Mouse (Mus musculus): ENCODE measurements around the gene Susd1. TPM values are rescaled to one million over a fixed set of nuclear protein-coding genes. Genes with fewer than 3 reads are reported as not detected.

Susd1 gene
- total and polyA plus RNA-seq, 2 experiments from 2014 or later, result 1.6 to 7.9 TPM

GRCm38 (mm10) chr4:59421369-59421746 lies 17.1 kb downstream of the Susd1 start:
- no peaks in the 10 kb centered on the region for H3K36me3 ChIP-seq (ENCODE audit: insufficient read depth)
- WGBS, result 55% methylated on average over 5 of the region's 5 CpGs
- H3K27me3 ChIP-seq (ENCODE audit: insufficient read depth, low read length), result no peaks in the 10 kb centered on the region
- no peak overlapping the region for H3K4me2 ChIP-seq (ENCODE audit: low read depth)
- no peak overlapping the region for H3K9ac ChIP-seq
- no peaks in the 10 kb centered on the region for H3K4me1 ChIP-seq (ENCODE audit: insufficient read depth)
- no peak for DNase-seq
- ATAC-seq, result no peak
- no peak overlapping the region for H3K27ac ChIP-seq (ENCODE audit: low read depth, low read length)
- no peaks in the 10 kb centered on the region for H3K9me3 ChIP-seq (ENCODE audit: low read length)
- no peak for TF ChIP-seq CTCF (IDR thresholded peaks at IDR 0.05; ENCODE audit: low read depth)
- no peak overlapping the region for H3K4me3 ChIP-seq (ENCODE audit: low read depth, low read length)

DNA sequence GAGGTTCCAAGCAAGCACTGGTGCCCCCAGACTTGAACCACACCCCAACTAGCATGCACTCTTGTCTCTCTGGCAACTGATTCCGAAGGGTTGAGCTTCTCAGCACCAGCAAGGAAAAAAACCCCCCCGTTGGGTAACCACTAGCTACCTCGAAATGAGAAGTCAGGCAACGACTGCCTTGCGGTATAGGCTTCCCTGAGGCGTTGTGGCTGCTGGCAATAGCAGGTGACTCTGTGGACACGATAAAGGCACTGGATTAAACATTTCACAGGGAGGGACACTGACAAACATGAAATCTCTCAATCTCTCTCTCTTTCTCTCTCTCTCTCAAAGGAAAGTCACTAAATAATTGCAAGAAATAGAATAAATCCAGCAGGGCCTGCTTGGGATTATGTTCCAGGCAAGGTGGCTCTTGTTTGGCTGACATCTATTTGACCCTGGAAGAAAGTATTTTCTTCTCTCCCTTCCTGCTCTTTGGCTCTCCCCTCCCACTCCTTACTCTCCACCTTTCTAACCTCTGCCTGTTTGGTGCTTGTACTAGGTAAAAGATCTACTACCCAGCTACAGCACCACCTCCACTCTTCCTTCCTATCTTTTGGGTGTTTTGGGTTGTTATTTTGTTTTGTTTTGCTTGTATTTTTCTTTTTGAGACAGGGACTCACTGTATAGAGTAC lies 17.6 kb downstream of the Susd1 start:
- Histone ChIP-seq H3K4me1 (ENCODE audit: insufficient read depth) (no peaks in the 10 kb centered on the region), H3K9ac (no peak overlapping the region), H3K36me3 (ENCODE audit: insufficient read depth) (no peaks in the 10 kb centered on the region), H3K4me3 (ENCODE audit: low read depth, low read length) (no peak overlapping the region), H3K9me3 (ENCODE audit: low read length) (no peaks in the 10 kb centered on the region), H3K27ac (ENCODE audit: low read depth, low read length) (no peak overlapping the region), H3K27me3 (ENCODE audit: insufficient read depth, low read length) (no peaks in the 10 kb centered on the region), H3K4me2 (ENCODE audit: low read depth) (no peak overlapping the region)
- ATAC-seq (no peak), DNase-seq (no peak)
- 85% methylated on average over 7 of the region's 7 CpGs for WGBS
- TF ChIP-seq CTCF (IDR thresholded peaks at IDR 0.05; ENCODE audit: low read depth), result no peak

DNA sequence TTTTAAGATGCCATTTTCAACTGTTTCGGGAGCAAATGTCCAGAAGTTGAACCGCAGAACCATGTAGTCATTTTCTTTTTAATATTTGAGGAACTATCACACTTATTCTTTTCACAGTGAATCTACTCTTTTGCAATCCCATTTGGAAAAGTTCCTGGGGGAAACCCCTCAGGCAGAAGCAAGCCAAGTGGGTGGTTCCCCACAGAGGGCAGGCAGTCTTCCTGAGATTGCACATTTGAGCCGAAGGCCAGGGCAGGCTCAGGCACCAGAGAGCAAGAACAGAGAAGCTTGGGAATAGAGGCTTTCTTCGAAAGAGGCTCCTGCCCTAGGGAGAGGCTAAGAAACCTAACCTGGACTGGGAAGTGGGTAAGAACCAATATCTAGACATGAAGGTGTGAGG lies 19.2 kb downstream of the Susd1 start:
- TF ChIP-seq CTCF (IDR thresholded peaks at IDR 0.05; ENCODE audit: low read depth), result no peak
- H3K36me3 ChIP-seq (ENCODE audit: insufficient read depth), result no peaks in the 10 kb centered on the region
- no peak overlapping the region for H3K4me2 ChIP-seq (ENCODE audit: low read depth)
- WGBS, result 90% methylated on average over 4 of the region's 4 CpGs
- no peak overlapping the region for H3K4me3 ChIP-seq (ENCODE audit: low read depth, low read length)
- no peak for DNase-seq
- H3K9ac ChIP-seq, result no peak overlapping the region
- H3K4me1 ChIP-seq (ENCODE audit: insufficient read depth), result no peaks in the 10 kb centered on the region
- no peak overlapping the region for H3K27ac ChIP-seq (ENCODE audit: low read depth, low read length)
- no peak for ATAC-seq
- no peaks in the 10 kb centered on the region for H3K27me3 ChIP-seq (ENCODE audit: insufficient read depth, low read length)
- no peaks in the 10 kb centered on the region for H3K9me3 ChIP-seq (ENCODE audit: low read length)

DNA sequence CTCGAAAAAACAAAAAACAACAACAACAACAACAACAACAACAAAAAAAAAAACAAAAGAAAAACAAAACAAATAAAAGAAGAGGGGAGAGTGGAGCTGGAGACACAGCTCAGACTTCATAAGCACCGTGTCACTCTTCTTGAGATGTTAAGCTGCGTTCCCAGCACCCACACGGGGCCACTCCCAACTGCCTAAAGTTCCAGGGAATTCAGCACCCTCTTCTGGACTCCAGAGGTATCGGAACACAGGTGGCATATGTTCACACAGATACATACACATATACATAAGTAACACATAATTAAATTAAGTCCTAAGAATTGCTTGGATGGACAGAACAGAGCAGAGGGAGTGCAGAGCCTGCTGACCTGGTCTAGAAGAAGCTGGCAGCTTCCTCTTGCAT lies 25.0 kb downstream of the Susd1 start:
- H3K27ac ChIP-seq (ENCODE audit: low read depth, low read length), result no peak overlapping the region
- H3K4me2 ChIP-seq (ENCODE audit: low read depth), result no peak overlapping the region
- no peak overlapping the region for H3K4me3 ChIP-seq (ENCODE audit: low read depth, low read length)
- TF ChIP-seq CTCF (IDR thresholded peaks at IDR 0.05; ENCODE audit: low read depth), result no peak
- no peaks in the 10 kb centered on the region for H3K36me3 ChIP-seq (ENCODE audit: insufficient read depth)
- H3K4me1 ChIP-seq (ENCODE audit: insufficient read depth), result no peaks in the 10 kb centered on the region
- ATAC-seq, result no peak
- no peaks in the 10 kb centered on the region for H3K9me3 ChIP-seq (ENCODE audit: low read length)
- 90% methylated on average over 5 of the region's 5 CpGs for WGBS
- no peak overlapping the region for H3K9ac ChIP-seq
- H3K27me3 ChIP-seq (ENCODE audit: insufficient read depth, low read length), result no peaks in the 10 kb centered on the region
- no peak for DNase-seq

DNA sequence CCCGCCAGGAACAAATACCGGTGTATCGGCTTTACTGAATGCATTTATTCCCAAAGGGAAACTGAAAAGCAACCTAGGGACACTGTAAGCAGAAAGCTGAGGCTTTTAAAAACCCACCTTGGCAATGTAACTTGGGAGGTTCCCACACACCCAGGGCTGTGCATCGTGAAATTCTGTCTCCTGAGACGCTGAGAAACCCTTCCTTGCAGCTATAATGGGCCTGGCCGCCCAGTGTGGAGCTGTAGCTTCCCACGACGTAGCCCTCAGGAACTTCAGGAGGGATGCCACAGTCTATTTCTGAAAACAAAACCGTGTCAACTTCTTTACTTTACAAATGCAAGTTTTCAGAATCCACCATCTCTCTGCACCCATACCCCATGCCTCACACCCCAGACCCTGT lies 27.3 kb downstream of the Susd1 start:
- DNase-seq, result no peak
- Histone ChIP-seq H3K9ac (no peak overlapping the region), H3K27ac (ENCODE audit: low read depth, low read length) (no peak overlapping the region), H3K4me2 (ENCODE audit: low read depth) (no peak overlapping the region), H3K4me1 (ENCODE audit: insufficient read depth) (no peaks in the 10 kb centered on the region), H3K9me3 (ENCODE audit: low read length) (no peaks in the 10 kb centered on the region), H3K36me3 (ENCODE audit: insufficient read depth) (no peaks in the 10 kb centered on the region), H3K4me3 (ENCODE audit: low read depth, low read length) (no peak overlapping the region), H3K27me3 (ENCODE audit: insufficient read depth, low read length) (no peaks in the 10 kb centered on the region)
- no peak for TF ChIP-seq CTCF (IDR thresholded peaks at IDR 0.05; ENCODE audit: low read depth)
- no peak for ATAC-seq
- 85% methylated on average over 9 of the region's 9 CpGs for WGBS

DNA sequence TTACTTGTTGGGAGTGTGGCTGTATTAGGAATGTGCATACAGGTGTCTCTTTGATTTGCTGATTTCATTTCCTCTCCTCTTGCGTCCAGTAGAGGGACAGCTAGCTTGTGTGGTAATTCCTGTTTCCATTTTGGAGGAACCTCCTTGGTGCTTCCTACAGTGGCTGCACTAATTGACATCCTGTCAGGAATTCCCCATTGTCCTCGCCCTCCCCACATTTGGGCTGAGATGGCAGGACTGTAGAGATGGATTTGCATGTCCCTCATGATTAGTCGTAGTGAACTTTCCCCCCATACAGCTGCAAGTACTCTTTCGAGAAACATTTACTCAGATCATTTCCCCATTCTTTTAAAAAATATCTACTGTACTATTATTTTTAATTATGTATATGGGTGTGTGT lies 30.7 kb downstream of the Susd1 start:
- ATAC-seq, result no peak
- Histone ChIP-seq H3K4me3 (ENCODE audit: low read depth, low read length) (no peak overlapping the region), H3K9ac (no peak overlapping the region), H3K9me3 (ENCODE audit: low read length) (no peaks in the 10 kb centered on the region), H3K4me2 (ENCODE audit: low read depth) (no peak overlapping the region), H3K4me1 (ENCODE audit: insufficient read depth) (no peaks in the 10 kb centered on the region), H3K27me3 (ENCODE audit: insufficient read depth, low read length) (no peaks in the 10 kb centered on the region), H3K27ac (ENCODE audit: low read depth, low read length) (no peak overlapping the region), H3K36me3 (ENCODE audit: insufficient read depth) (no peaks in the 10 kb centered on the region)
- whole genome bisulfite sequencing, result 78% methylated on average over 4 of the region's 4 CpGs
- TF ChIP-seq CTCF (IDR thresholded peaks at IDR 0.05; ENCODE audit: low read depth), result no peak
- no peak for DNase-seq

DNA sequence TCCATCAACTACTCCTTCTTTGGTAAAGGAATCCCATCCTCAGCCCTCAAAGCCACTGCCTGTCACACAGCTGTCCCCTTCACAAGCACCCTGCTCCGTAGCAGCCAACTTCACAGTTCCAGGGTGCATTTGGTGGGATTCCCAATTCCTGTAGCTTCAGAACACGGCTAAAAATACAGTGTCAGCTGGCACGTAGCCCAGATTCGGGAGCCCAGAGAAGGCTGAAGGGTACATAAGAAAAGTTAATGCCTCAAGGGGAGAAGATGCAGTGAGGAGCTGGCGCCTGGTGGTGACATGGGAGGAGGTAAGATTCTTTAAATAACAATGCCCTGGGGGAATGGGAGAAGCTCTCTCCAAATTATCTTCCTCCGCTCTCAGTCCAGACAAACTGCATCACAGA lies 34.1 kb downstream of the Susd1 start:
- ATAC-seq (peak; percentile 71), DNase-seq (peak; percentile 68)
- Histone ChIP-seq H3K4me1 (ENCODE audit: insufficient read depth) (no peaks in the 10 kb centered on the region), H3K27ac (ENCODE audit: low read depth, low read length) (no peak overlapping the region), H3K4me3 (ENCODE audit: low read depth, low read length) (no peak overlapping the region), H3K4me2 (ENCODE audit: low read depth) (no peak overlapping the region), H3K27me3 (ENCODE audit: insufficient read depth, low read length) (no peaks in the 10 kb centered on the region), H3K9ac (no peak overlapping the region), H3K36me3 (ENCODE audit: insufficient read depth) (no peaks in the 10 kb centered on the region), H3K9me3 (ENCODE audit: low read length) (no peaks in the 10 kb centered on the region)
- WGBS, result 32% methylated on average over 6 of the region's 6 CpGs
- 0 out of 2 replicates have a peak, but pooled peaks have one; percentile 2 for TF ChIP-seq CTCF (IDR thresholded peaks at IDR 0.05; ENCODE audit: low read depth)

Measured in forebrain, postnatal 0 days (tissue).